Mouse (Mus musculus) midbrain, postnatal 0 days (tissue): ENCODE measurements around the gene Rpl26. TPM values are rescaled to one million over a fixed set of nuclear protein-coding genes. Genes with fewer than 3 reads are reported as not detected.
A peak's percentile ranks its signal among the peaks of the same experiment; 100 is the strongest.

Source experiments
- ATAC-seq: fragments of 200-750 bp; cut with Nextera tagmentation; 2 replicates; pipeline ENCODE4 v1.8.0; 2017; ENCODE audit warnings: moderate number of reproducible peaks, mild to moderate bottlenecking, moderate TSS enrichment, moderate library complexity; ENCODE audit not compliant: low FRiP score
- DNase-seq: peaks from one replicate; pipeline ENCODE4 v3.0.0-alpha.2; 2015; ENCODE audit warnings: low spot score
- H3K27ac ChIP-seq: fragments of 300-500 bp; sonication (generic); 2 replicates; pipeline ENCODE4 v1.5.1; 2014; ENCODE audit warnings: low read depth, mild to moderate bottlenecking, low read length, mixed read lengths
- H3K27me3 ChIP-seq: fragments of 300-500 bp; sonication (generic); 2 replicates; pipeline ENCODE4 v1.6.1; 2014; ENCODE audit warnings: low read length, control low read depth, mixed read lengths; ENCODE audit not compliant: insufficient read depth
- H3K36me3 ChIP-seq: fragments of 300-500 bp; sonication (generic); 2 replicates; pipeline ENCODE4 v1.6.1; 2014; ENCODE audit warnings: low read length, control low read depth, mixed read lengths; ENCODE audit not compliant: insufficient read depth
- H3K4me1 ChIP-seq: fragments of 300-500 bp; sonication (generic); 2 replicates; pipeline ENCODE4 v1.6.1; 2014; ENCODE audit warnings: mild to moderate bottlenecking, control low read depth, antibody characterized with exemption, low read length, mixed read lengths; ENCODE audit not compliant: insufficient read depth
- H3K4me2 ChIP-seq: fragments of 300-500 bp; sonication (generic); 2 replicates; pipeline ENCODE4 v1.6.1; 2014; ENCODE audit warnings: low read depth, mild to moderate bottlenecking, low read length, mixed read lengths; ENCODE audit not compliant: poor library complexity, severe bottlenecking
- H3K4me3 ChIP-seq: fragments of 300-500 bp; sonication (generic); 2 replicates; pipeline ENCODE4 v1.5.1; 2014; ENCODE audit warnings: low read depth, mild to moderate bottlenecking, low read length, moderate library complexity
- H3K9ac ChIP-seq: fragments of 300-500 bp; sonication (generic); replicated peaks from 2 replicates; pipeline ENCODE4 v1.6.1; 2014; ENCODE audit warnings: mild to moderate bottlenecking, low read length, moderate library complexity, mixed read lengths; ENCODE audit not compliant: poor library complexity, severe bottlenecking
- H3K9me3 ChIP-seq: fragments of 300-500 bp; sonication (generic); 2 replicates; pipeline ENCODE4 v1.6.1; 2016; ENCODE audit warnings: low read length, control low read depth
- CTCF ChIP-seq: IDR thresholded peaks from 2 replicates; pipeline ENCODE4 v1.5.1; 2016; ENCODE audit warnings: antibody characterized with exemption, mild to moderate bottlenecking
- WGBS: fragments of 180-500 bp; shearing (Covaris S2); extraction: QIAGEN DNeasy Blood & Tissue Kit; methylation state at CpG from one replicate; pipeline ENCODE4 v1.1.7; 2014; 5-methylcytosine and 5-hydroxymethylcytosine counted together
- polyA plus RNA-seq: library from polyadenylated mRNA; unstranded; fragments of >200 nt; fragmentation: Nextera tagmentation; extraction: Ambion mirVana; gene quantifications from 2 replicates; pipeline ENCODE4 v1.2.1, GENCODE M21; 2015
- total RNA-seq: library from RNA; depleted of rRNA; stranded (reverse); fragments of >200 nt; gene quantifications from 2 replicates; pipeline ENCODE4 v1.2.3, GENCODE M21; 2014

Rpl26 gene
- total and polyA plus RNA-seq, 2 experiments from 2014 or later, result 561 to 1,124 TPM

GRCm38 (mm10) chr11:68871277-68871676 is 30.1 kb upstream of the Rpl26 start:
- 86% methylated on average over 9 of the region's 9 CpGs for whole genome bisulfite sequencing
- TF ChIP-seq CTCF, result no peak
- Histone ChIP-seq H3K4me2 (no peak overlapping the region), H3K27ac (no peak overlapping the region), H3K36me3 (no peaks in the 10 kb centered on the region), H3K4me3 (no peak overlapping the region), H3K27me3 (no peaks in the 10 kb centered on the region), H3K4me1 (no peaks in the 10 kb centered on the region), H3K9me3 (no peaks in the 10 kb centered on the region), H3K9ac (no peak overlapping the region)
- DNase-seq (no peak), ATAC-seq (no peak)

- Histone ChIP-seq H3K9ac (no peak within 1 kb of the TSS), H3K4me3 (no peak within 1 kb of the TSS), H3K27ac (no peak within 1 kb of the TSS), H3K27me3 (no peaks in the 10 kb centered on the region), H3K4me2 (no peak within 1 kb of the TSS), H3K4me1 (no peaks in the 10 kb centered on the region), H3K9me3 (no peaks in the 10 kb centered on the region), H3K36me3 (no peaks in the 10 kb centered on the region)
- ATAC-seq (no peak), DNase-seq (no peak)
- WGBS, result 71% methylated on average over 6 of the region's 6 CpGs
- TF ChIP-seq CTCF, result no peak
These were observed 29.6 kb upstream of the Rpl26 start, which contains the start of gene Ndel1 for GRCm38 (mm10) chr11:68871748-68872147. Gene Ndel1, minus strand, starts transcription at chr11:68871858.

GRCm38 (mm10) chr11:68874841-68875240 is 26.5 kb upstream of the Rpl26 start:
- ATAC-seq, result no peak
- TF ChIP-seq CTCF, result peak; percentile 82
- Histone ChIP-seq H3K4me1 (no peaks in the 10 kb centered on the region), H3K27me3 (no peaks in the 10 kb centered on the region), H3K9ac (no peak overlapping the region), H3K36me3 (no peaks in the 10 kb centered on the region), H3K4me3 (no peak overlapping the region), H3K27ac (no peak overlapping the region), H3K9me3 (no peaks in the 10 kb centered on the region), H3K4me2 (no peak overlapping the region)
- DNase-seq, result peak; percentile 81
- WGBS, result 0% methylated on average over 2 of the region's 2 CpGs

- 91% methylated on average over 5 of the region's 5 CpGs for WGBS
- Histone ChIP-seq H3K27me3 (no peaks in the 10 kb centered on the region), H3K27ac (no peak overlapping the region), H3K4me1 (no peaks in the 10 kb centered on the region), H3K4me2 (no peak overlapping the region), H3K4me3 (no peak overlapping the region), H3K36me3 (no peaks in the 10 kb centered on the region), H3K9me3 (no peaks in the 10 kb centered on the region), H3K9ac (no peak overlapping the region)
- ATAC-seq (no peak), DNase-seq (no peak)
- TF ChIP-seq CTCF, result no peak
These were observed 22.6 kb upstream of the Rpl26 start for GRCm38 (mm10) chr11:68878811-68879210.

- no peak for DNase-seq
- TF ChIP-seq CTCF, result no peak
- Histone ChIP-seq H3K4me1 (no peaks in the 10 kb centered on the region), H3K9ac (no peak overlapping the region), H3K27ac (no peak overlapping the region), H3K4me2 (no peak overlapping the region), H3K9me3 (no peaks in the 10 kb centered on the region), H3K27me3 (no peaks in the 10 kb centered on the region), H3K36me3 (no peaks in the 10 kb centered on the region), H3K4me3 (no peak overlapping the region)
- no peak for ATAC-seq
- WGBS, result 22% methylated on average over 14 of the region's 14 CpGs
These were observed 19.3 kb upstream of the Rpl26 start for GRCm38 (mm10) chr11:68882107-68882506.

- H3K27me3 ChIP-seq, result no peaks in the 10 kb centered on the region
- no peak for DNase-seq
- no peaks in the 10 kb centered on the region for H3K4me1 ChIP-seq
- H3K9ac ChIP-seq, result no peak overlapping the region
- no peak for ATAC-seq
- no peak overlapping the region for H3K4me3 ChIP-seq
- TF ChIP-seq CTCF, result no peak
- H3K36me3 ChIP-seq, result no peaks in the 10 kb centered on the region
- H3K9me3 ChIP-seq, result no peaks in the 10 kb centered on the region
- no peak overlapping the region for H3K27ac ChIP-seq
- 79% methylated on average over 2 of the region's 2 CpGs for WGBS
- H3K4me2 ChIP-seq, result no peak overlapping the region
These were observed 17.5 kb upstream of the Rpl26 start for GRCm38 (mm10) chr11:68883843-68884242.
